Mouse (Mus musculus): ENCODE data around the gene Chchd6. TPM values are rescaled to one million over a fixed set of nuclear protein-coding genes. Genes with fewer than 3 reads are reported as not detected.

Gene Chchd6
- polyA plus RNA-seq, 1 experiment = 18.6 TPM

DNA sequence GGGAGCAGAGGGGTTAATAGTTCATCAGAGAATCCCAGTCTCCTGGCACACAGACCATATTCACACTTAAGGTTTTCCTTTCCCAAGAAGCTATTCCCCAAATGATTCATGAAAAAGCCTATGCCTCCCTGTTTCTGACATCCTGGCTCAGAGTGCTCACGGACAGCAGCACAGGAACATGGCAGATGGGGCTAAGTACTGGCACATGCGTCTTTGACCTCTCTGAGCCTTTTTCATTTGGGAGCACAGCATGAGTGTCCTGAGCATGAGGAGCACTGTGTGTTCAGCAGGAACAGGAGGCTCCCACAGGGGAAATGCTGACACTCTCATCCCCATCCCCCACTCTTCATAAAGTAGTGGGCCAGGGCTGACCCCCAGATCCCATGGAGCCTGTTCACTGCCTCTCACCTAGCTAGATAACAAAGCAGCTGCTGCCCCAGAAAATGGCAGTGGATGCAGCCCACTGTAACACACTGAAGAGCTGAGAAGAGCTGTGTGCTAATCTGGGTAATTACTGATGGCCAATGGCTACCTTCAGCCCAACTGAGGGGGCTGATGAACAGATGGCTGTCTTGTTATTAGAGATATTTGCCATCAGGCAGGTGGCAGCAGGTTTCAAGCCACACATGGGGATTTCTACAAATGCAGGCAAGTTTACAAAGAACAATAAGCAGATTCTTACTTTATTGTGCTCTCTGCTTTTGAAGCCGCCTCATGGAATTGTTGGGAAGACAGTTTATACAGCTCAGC, 176.2 kb downstream of the Chchd6 start:
- WGBS = 97% methylated on average over 3 of the region's 3 CpGs
- DNase-seq (ENCODE audit: low read depth, low spot score) = no peak

DNA sequence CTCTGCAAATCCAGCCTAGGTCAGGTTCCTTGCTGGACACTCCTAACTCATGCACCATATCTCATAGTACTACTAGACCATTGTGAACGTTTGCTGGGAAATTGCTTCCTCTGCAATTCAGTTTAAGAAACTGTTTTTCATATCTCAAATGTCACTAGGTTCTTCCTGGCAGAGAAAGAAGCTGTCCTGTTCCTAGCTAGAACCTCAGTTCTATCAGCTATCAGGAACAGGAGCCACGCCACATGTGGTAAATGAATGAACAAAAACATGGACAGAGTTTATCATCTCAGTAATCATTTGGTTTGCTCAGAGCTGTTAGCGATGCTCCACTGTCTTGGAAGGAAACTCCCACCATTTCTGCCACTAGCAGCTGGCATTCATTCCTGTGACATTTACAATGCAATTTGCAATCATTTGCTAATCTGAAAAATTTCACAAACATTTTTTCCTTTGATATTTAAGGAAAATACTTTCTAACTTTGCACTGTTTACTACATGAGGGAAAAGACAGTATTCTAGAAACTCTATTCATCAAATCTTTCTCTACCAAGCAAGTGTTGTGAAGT, 179.3 kb downstream of the Chchd6 start:
- no peak for DNase-seq (ENCODE audit: low read depth, low spot score)
- WGBS = 62% methylated on average over 3 of the region's 3 CpGs

DNA sequence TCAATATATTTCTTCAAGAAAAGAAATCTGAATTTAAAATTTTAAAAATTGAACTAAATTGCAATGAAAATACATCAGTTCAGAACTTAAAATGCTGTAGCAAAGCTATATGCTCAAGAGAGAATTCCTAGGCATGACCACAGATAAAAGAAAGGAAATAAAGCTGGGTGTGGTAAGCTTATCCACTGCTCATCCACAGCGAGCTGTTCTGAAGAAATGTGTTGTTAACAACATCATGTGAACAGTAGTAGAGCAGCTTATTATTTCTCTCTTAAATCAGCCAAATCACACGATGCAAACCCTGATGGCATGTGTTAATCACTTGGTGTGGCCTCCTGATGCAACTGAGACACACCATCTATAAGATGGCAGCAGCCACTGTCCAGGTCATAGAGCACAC, 180.4 kb downstream of the Chchd6 start:
- 66% methylated on average over 2 of the region's 2 CpGs for WGBS
- DNase-seq (ENCODE audit: low read depth, low spot score) = no peak

DNA sequence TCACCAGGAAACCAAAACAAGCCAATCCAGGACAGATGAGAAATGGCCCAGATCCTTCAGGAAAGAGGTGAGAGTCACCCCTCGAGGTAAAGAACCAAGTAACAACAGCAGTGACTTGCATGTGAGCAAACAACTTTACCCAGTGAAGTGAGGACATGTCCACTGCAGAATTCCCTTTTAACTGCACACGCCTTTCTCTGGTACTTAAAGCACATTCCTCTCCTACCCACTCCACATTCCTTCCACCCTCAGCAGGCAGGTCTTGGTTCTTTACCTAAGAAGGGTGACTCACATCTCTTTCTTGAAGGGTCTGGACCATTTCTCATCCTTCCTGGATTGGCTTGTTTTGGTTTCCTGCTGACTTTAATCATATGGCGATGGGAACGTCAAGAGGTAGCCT, 181.3 kb downstream of the Chchd6 start:
- 78% methylated on average over 4 of the region's 4 CpGs for WGBS

DNA sequence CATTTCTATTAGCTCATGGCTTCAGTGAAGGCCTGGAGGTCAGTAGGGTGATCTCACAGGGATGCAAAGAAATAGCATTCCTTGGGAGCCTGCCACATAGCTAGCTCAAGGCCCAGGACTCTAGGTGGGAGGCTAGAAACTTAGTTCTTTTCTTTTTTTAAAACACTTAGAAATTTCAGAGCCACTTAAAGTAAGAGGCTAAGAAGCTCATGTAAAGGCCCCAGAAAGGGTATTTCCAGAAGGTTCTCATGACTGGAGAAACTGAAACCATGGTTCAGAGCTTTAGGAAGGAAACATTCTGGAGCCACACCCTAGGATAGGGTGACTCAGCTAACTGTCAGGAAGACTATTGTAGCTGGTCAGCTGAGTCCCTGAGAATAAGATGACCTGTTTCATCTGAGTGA, 182.0 kb downstream of the Chchd6 start:
- DNase-seq (ENCODE audit: low read depth, low spot score) = peak; percentile 65

More for the DNA sequence above, 181.3 kb downstream of the Chchd6 start:
- DNase-seq (ENCODE audit: low read depth, low spot score) = no peak

DNA sequence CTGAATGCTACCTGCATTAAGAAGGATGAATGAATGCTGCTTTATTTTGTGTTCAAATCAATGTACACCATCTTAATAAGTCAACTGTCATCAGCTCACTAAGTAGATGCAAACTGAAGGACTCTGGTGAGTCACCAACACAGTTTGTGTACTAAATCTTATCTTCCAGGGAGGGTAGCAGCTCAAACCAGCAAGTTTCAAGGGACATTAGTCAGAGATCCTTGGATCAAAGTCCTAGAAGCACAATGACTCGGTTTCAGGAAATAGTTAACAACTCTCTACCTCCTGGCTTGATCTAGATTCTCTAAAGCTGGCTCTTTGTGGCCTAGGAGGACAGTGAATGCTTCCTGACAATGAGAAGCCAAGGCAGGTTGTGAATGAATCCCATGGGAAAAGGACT, 182.9 kb downstream of the Chchd6 start:
- peak; percentile 54 for DNase-seq (ENCODE audit: low read depth, low spot score)
- 35% methylated on average over 1 of the region's 1 CpGs for WGBS

DNA sequence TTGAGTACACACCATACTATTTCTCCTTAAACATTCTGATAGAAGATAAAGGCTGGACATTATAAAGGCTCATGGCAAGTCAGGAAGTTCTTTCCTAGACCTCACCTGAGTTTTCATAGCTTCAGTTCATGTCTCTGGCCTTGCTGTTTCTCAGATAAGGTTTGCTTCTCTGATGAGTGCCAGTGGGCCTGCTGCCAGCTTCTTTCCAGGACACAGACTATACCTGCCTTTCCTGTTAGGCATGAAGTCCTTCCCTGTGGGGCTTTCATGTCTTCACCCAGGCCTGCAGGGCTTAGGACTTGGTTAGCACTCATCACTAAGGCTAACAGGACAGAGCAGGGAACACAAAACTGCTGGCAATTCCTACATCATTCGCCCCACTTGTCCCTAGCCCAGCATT, 186.4 kb downstream of the Chchd6 start:
- no peak for DNase-seq (ENCODE audit: low read depth, low spot score)
- 83% methylated on average over 1 of the region's 1 CpGs for WGBS

DNA sequence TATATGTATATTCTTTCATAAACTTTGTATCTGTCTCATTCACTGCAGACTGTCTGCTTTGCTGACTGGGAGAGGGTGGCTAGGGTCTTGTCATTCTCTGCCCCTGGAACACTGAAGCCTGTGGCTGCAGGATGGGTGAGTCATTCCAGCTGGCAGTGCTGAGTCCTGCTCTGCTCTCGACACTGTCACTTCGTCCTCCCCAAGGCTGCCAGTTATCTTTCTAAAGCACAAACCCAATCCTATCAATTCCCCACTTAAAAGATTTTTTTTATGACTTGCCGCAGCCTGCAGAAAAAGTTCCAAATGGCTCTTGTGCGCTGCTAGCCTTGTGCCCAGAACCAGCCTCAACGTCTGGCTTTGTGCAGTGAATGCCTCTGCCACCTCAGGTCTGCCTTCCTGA, 187.2 kb downstream of the Chchd6 start:
- no peak for DNase-seq (ENCODE audit: low read depth, low spot score)
- WGBS = 77% methylated on average over 5 of the region's 5 CpGs

DNA sequence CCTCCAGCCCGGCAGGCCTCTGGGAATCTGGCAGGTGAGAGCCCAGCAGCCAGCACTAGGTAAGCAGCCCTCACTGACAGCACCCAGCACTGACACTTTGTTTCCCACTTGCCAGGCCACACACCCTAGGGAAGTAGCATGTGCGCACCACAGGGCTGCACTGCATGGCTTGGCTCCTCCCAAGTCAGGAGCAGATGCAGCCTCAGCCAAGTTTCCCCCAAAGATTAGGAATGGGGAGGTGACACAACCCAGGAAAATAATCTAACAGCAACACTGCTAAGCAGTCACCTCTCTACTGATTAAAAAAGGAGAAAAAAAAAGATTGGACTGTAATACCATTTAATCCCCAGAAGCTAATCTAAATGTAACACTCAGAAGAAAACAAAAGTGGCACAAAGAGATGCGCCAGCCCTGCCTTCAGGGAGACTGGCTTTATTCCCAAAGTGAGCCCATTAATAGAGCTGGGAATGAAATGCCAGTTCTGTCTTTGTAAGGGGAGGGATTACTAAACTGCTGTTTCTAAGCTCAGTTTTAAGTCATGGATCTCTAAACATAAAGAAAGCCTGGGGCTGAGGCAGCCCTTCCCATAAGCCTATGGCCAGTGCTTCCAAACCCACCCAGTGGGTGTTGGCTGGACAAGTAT, 188.1 kb downstream of the Chchd6 start:
- DNase-seq (ENCODE audit: low read depth, low spot score) = no peak
- 83% methylated on average over 3 of the region's 3 CpGs for WGBS

DNA sequence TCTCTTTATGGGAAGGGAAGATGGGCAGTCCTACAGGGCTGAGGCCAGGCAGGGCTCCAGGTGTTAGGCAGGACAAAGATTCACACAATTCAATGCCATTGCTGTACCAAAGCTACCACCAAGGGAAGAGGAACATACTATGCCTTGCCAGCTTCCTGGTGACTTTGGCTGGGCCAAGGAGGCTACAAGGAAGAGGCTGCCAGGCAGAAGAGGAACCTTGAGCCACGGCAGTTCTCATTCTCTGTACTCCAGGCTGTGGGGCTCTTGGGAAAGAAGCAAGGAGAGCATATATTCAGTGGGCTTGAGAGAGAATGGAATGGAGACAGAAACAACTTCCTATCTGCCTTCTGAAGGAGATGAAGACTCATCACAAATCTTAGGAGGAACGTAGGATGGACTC, 190.5 kb downstream of the Chchd6 start:
- DNase-seq (ENCODE audit: low read depth, low spot score) = no peak

DNA sequence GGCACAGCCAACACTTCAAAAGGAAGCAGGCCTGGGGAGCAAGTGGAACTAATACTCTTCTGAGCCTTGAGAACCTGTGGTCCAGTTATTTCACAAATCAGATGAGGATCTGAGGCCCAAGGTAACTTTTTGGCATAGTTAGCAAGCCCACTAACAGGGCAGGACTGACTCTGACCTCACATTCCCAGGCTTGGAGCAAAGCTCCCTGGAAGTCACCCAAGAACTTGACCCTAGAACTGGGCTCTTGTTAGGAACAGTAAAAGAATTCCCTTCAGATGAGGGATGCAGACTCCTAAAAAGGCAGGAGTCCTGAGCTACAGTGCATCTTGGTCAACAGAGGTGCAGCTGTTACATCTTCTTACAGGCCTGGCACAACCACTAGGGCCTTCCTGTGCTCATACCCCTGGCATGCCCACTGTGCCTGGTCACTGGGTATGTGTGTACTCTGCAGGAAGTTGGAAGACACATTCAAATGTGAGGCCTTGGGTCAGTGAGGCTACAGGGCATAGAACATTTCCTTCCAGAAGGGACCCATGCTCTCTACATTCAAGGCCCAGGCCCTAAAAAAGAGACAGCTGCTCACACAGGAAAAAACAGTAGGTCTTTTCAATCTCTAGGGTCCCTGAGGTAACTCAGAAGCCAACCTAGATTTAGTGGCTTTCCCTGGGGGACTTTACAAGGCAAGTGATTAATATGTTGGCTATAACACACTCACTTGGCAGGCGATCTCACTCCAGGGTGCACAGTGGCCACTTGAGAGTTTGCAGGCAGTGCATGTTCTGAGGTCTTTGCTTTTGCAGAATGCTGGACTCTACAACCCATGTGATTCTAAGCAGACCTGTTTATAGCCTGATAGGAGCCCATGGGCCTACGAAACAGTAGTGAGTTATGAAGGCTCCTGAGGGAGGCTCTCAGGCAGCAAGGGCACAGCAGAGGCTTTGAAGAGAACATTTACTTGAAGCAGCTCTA, 191.9 kb downstream of the Chchd6 start:
- DNase-seq (ENCODE audit: low read depth, low spot score) = no peak
- WGBS = 79% methylated on average over 2 of the region's 2 CpGs

More for the DNA sequence above, 190.5 kb downstream of the Chchd6 start:
- WGBS = 69% methylated on average over 2 of the region's 2 CpGs

DNA sequence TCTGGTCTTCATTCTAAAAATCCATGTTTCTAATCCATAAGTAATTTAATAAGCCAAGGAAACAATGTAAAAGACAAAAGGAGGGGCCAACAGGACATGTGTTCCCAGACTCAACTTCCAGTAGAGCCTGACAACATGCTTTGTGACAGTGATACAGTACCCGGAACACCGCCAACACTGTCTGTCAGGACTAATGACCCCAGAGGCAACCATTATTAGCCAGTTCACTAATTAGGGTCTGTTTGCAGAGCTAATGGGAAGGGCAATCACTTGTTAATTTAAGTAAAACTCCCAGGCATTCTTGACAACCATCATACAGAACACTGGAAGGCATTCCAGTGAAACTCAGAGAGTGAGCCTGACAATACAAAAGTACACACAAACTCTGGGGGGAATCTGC, 193.0 kb downstream of the Chchd6 start:
- DNase-seq (ENCODE audit: low read depth, low spot score) = no peak
- WGBS = 98% methylated on average over 2 of the region's 2 CpGs

DNA sequence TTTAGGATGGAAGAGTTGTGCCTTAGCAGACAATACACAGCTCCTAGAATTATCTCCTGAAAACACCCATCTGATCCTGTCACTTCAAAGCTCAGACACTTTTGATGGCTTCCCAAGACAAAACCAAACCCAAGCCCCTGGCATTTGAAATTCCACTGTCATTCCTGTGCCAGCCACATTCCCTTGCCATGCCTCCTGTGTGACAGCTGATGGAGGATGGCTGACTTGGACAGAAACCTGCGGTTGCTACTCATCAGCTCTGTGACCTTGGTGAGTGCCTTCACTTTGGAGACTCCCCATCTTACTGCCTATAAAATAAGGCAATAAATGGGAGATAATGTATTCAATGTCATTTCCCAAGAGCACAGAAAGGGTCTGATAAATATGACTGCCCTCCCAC, 195.9 kb downstream of the Chchd6 start:
- DNase-seq (ENCODE audit: low read depth, low spot score) = no peak
- WGBS = 70% methylated on average over 1 of the region's 1 CpGs

DNA sequence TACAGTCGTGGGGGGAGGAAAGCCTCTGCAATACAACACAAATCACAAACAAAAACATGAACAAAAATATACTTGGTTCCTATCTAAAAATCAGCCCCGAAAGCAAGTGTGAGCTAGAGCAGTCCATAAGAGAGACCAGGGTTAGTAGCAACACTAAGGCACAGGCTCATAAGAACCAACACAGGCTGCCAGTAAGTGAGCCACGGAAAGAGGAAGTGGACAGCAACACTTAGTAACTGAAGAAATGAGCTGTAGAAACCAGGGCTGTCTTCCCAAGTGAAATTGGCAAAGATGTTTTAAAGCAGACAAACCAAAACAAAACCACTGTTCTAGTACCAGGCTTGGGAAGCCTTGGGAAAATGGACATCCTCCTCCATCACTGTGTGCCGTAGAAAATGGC, 197.5 kb downstream of the Chchd6 start:
- WGBS = 87% methylated on average over 4 of the region's 4 CpGs
- no peak for DNase-seq (ENCODE audit: low read depth, low spot score)

DNA sequence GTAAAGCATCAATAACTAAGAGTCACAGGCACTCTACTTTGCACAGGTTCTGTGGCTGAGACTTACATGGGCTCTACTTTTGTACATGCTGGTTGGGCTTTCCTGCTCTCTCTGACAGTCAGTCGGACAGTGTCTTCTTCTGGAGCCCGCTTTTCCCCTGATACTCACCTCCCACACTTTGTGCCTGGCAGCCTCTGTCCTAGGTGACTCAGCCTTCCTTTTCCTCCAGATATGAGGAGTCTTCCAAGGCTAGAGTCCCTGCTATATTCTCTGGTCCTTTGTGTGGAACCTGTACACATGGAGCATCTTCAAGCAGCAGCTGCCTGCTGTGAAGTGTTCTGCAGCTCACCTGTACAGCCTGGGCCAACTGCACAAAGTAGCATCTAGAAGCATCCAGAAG, 201.6 kb downstream of the Chchd6 start:
- WGBS = 88% methylated on average over 2 of the region's 2 CpGs
- no peak for DNase-seq (ENCODE audit: low read depth, low spot score)

DNA sequence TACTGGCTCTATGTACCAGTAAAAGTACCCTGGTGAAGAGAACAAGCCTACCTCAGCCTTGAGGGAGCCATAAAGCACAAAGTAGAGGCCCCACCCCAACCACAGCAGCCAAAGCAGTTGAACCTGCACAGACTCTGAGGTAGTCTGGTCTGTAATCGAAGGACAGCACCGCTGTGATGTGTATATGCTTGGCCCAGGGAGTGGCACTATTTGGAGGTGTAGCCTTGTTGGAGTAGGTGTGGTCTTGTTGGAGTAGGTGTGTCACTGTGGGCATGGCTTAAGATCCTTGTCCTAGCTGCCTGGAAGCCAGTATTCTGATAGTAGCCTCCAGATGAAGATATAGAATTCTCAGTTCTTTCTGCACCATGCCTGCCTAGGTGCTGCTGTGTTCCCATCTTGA, 203.2 kb downstream of the Chchd6 start:
- no peak for DNase-seq (ENCODE audit: low read depth, low spot score)
- 27% methylated on average over 2 of the region's 2 CpGs for WGBS

DNA sequence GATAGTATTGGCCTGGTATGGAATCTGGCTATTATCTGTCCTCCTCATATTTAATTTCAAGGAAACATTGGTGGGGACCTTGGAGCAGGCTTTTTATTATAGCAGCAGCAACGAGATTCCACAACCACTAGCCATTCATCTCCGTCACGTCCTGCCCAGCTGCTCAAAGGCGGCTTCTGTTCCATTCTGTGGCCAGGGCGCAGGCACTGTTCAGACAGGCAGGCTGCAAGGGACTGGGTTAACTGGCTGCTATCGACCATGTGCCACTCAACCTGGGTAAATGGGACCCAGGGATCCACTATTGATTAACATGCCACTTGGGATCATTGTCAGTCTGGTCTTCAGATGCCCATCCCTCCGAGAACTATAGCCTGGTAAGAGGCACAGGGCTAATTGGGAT, 205.7 kb downstream of the Chchd6 start:
- WGBS = 82% methylated on average over 7 of the region's 7 CpGs
- DNase-seq (ENCODE audit: low read depth, low spot score) = no peak

DNA sequence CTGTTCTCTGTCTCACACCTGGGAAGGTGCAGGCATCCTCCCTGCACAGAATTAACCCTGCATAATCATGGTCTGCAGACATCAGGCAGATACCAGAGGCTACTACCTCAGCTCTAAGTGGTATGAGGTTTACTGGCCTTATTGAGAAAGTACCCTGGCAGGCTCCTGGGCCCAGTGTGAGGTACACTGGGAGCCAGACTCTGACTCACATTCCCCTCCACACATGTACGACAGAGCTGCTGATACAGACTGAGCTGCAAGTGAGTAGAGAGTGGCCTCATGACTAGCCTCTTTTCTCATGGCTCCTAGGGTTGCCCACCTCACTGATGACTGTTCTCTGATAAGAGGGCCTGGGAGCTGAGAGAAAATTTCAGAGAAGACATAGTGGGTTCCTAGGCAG, 208.5 kb downstream of the Chchd6 start:
- DNase-seq (ENCODE audit: low read depth, low spot score) = no peak
- WGBS = 81% methylated on average over 1 of the region's 1 CpGs

DNA sequence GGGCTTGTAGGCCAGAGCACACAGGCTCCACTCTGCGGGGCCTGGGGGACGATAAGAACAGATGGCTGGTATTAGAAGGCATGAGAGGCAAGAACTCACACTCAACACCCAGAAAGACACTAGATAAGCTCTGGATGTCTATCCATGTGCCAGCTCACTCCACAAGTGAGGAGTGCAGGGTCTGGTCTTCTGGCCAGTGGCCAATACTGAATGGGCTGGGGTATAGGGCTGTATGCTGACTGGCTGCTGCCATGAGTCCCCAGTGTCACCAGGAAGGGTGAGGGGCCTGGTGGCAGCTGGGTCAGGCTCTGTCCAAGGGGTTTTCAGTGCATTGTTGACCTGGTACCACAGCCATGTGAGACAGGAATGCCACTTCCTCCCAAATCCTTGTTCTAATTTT, 210.8 kb downstream of the Chchd6 start:
- WGBS = 93% methylated on average over 2 of the region's 2 CpGs
- no peak for DNase-seq (ENCODE audit: low read depth, low spot score)

DNA sequence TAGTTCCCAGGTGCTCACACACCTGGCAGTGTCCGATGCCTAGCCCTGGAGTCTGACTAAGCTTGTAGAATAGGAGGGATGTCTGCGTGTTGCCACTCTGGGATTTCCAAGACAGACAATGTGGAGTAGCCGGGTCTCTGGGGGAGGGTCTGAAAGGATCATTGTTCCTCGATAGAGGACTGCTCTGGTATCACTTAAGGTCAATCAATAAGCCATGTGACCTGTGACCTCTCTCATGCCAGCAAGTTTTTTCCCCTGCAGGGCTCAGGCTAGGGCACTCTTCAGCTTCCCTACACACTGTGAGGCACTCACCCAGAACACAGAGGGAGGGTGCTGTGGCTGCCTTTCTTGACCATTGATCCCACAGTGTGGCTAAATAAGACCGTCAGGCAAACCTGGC, 213.6 kb downstream of the Chchd6 start:
- DNase-seq (ENCODE audit: low read depth, low spot score) = no peak
- 89% methylated on average over 5 of the region's 5 CpGs for WGBS

All from large intestine, adult 2 months (tissue).